Mouse (Mus musculus) brain, embryonic 14.5 days (tissue): Measurements from ENCODE around the gene Kif26b.

Experiments used
- CTCF ChIP-seq: fragments of 200-500 bp; IDR thresholded peaks from 2 replicates; pipeline ENCODE4 v1.5.1; 2012; ENCODE audit warnings: inconsistent platforms, mild to moderate bottlenecking, moderate library complexity, borderline replicate concordance; ENCODE audit not compliant: insufficient read depth, insufficient read length; ENCODE audit errors: extremely low read depth
- POLR2A ChIP-seq: fragments of 200-500 bp; IDR thresholded peaks from 2 replicates; pipeline ENCODE4 v1.6.1; 2012; ENCODE audit warnings: mild to moderate bottlenecking, inconsistent platforms, borderline replicate concordance; ENCODE audit not compliant: poor library complexity, insufficient read depth, insufficient read length, severe bottlenecking; ENCODE audit errors: extremely low read depth

- TF ChIP-seq POLR2A, result no peak
- TF ChIP-seq CTCF, result no peak
Measured at GRCm38 (mm10) chr1:178924492-178925183, 395.7 kb downstream of the Kif26b start.
